Mouse (Mus musculus) CD4-positive helper T cell, adult 2 months (primary cell): ENCODE measurements around the gene Lipc.

ENCODE experiments used
- DNase-seq: peaks from one replicate; pipeline ENCODE4 v3.0.0-alpha.2; 2012; ENCODE audit warnings: low read depth, missing footprints, low spot score

Lipc gene

DNA sequence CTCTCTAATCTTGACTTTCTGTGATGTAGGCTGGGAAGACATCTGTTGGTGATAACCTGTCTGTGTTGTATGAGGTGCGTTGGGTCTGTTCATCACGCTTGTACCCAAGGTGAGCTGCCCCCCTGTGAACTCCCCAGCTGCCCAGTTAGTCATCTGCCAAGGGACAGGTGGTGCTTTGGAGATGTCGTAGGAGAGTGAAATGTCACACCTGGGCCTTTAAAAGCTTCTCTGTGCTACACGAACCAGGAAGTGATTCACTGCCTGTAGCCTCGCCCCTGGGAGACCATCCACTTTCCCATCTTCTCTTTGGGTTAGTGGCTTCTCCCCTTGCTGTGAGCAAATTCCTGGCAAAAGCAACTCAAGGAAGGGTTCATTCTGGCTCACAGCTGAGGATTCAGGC is 6.4 kb upstream of the Lipc start:
- no peak for DNase-seq

DNA sequence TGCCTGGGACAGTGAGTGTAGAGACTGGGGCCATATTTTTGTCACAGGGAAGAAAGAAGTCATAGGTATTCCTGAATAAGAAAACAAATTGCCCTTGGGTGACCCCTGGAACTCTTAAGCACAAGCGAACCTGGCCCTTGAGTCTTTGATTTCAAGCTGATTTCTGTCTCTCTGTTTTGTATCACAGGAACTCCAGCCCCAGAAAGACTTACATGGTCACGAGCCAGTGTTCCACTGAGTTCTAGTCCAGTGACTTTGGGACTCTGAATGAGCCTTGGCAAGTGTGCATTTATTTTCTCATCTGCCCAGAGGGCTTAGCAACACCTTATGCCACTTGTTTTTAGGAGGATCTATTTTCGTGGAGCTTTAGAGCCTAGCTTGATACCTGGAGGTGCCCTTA is 5.7 kb upstream of the Lipc start:
- no peak for DNase-seq

DNA sequence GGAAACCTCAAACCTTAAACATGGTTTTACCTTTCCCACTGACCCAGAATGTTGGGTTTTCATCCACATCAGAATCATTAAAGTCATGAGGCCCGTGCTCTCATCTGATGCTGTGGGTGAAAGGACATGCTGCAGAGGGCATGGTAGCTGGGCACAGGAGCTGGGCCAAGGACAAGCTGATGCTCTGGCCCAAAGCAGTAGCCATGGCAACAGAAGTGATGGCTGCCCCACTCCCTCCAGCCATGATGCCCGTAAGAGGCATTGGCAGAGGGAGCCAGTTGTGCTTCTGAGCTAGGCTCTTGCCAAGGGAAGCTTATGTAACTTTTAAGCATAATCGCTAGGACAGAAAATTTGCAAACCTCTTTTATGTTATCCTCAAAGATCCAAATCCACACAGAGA is 2.2 kb upstream of the Lipc start:
- no peak for DNase-seq

DNA sequence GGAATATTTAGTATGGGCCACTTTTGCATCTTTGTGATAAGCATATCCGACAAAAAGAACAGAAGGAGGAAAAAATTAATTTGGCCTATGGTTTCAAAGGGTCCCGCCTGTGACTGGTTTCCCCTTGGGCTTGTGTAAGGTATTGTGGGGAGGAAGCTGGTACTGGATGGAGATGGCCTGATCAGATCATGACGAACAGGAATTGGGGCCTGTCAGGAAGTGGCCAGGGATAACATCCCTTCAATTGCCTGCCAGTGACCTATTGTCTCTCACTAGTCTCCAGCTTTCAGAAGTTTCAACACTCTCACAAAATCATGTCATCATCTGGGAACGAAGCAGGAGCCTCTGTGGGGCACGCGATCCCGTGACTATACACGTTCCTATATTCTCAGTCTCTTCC is 2.7 kb downstream of the Lipc start:
- no peak for DNase-seq

DNA sequence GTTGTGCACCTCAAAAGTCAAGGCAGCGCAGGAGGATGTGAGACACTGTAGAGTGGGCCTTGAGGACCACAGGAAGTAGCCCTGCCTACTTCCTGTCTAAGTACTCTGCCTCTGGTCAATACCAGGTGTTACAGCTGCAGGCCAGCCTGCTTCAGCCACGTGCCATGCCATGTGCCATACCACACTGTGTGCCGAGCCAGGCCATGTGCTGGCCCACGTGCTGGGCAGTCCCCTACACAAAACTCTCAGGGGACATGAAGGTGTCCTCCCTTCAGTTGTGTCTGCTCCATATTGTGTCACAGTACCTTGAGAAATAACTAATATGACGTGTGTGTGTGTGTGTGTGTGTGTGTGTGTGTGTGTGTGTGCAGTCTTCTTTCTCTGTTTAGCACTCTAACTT is 4.7 kb downstream of the Lipc start:
- DNase-seq, result no peak

DNA sequence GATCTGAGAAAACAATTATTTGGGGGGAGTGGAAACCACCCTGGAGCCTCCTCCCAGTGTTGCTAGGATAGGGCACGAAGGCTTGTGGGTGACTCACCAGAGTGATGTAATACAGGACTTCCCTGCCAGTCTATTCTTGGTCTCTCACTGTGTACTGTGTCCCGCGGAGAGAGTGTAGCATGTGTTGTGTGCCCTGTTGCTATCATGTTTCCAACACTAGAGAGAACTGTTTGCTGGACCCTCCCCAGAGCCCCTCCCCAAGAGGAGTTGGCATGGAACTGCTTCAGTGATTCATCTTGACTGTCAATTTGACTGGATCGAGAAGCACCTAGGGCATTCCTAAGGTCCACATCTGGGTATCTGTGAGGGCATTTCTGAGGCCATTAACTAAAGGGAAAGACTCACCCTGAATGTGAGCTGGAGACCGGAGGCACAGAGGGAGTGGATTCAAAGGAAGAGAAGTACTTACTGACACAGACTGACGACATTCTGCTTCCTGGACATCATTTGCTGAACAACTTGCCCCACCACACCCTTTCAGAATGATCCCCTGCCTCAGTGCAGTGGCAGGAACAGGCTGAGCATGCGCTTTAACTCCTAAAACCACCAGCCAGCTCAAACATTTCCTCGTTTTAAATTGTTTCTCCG is 9.2 kb downstream of the Lipc start:
- DNase-seq, result no peak

DNA sequence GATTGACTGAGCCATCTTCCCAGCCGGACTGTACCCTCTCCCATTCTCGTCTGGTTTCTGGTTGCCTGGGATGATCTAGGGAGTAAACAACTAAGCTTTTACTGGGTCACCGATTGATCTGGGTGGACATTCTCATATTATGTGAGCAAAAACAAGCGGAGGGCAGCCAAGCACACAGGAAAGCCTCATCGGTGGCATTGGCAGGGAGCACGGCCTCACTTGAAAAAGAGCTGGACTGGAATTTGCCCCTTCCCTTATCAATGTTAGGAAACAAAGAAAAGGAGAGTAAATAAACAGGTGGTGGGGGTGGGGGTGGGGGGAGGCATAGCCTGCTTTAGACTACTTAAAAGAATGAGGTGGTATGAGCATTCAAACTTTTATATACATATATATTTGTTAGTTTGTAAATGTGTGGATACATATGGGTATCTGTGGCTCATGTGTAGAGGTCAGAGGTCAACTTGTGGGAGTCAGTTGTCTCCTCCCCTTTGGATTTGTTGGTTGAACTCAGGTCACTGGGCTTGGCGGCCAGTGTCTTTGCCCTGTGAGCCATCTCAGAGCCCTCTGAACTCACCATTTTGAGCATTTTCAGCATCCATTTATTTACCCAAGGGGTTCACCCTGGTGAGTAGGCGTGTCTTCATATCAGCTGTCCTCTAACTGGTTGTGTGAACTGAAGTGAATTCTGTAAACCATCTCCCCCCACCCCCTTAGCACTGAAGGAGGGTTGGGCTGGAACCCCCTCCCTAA is 12.1 kb downstream of the Lipc start:
- DNase-seq, result no peak

DNA sequence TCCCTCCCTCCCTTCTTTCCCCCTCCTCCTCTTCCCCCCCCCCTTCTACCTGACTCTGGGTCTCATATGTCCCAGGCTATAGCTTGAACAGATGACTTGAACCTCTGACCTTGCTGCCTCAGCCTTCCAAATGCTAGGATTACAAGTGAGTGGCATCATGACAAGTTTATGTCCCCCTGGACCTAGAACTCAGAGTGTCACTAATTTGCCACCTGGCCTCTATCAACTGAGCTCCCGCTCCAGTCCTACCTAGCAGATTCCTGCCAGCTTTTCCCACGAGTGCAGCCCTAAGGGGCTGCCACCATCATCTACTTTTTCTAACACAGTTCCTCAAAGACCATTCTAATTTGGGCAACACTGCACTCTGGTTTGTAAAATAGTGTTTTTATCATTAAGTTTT is 13.2 kb downstream of the Lipc start:
- DNase-seq, result no peak

DNA sequence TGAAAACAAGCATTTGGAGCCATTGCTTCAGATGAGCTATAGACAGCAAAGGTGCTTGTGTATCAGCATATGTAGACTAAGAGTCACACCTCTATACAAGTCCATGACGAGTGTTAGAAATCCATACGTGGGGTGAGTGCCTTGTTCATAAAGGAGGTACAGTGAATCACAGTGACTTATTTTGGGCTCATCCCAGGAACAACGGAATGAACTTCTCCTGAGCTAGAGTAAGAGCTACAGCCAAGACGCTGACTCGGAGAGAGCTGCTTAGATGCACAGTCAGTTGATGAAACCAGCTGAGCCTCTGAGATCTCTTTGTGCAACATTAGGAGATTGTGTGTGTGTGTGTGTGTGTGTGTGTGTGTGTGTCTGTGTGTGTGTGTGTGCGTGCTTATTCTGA is 13.9 kb downstream of the Lipc start:
- no peak for DNase-seq

DNA sequence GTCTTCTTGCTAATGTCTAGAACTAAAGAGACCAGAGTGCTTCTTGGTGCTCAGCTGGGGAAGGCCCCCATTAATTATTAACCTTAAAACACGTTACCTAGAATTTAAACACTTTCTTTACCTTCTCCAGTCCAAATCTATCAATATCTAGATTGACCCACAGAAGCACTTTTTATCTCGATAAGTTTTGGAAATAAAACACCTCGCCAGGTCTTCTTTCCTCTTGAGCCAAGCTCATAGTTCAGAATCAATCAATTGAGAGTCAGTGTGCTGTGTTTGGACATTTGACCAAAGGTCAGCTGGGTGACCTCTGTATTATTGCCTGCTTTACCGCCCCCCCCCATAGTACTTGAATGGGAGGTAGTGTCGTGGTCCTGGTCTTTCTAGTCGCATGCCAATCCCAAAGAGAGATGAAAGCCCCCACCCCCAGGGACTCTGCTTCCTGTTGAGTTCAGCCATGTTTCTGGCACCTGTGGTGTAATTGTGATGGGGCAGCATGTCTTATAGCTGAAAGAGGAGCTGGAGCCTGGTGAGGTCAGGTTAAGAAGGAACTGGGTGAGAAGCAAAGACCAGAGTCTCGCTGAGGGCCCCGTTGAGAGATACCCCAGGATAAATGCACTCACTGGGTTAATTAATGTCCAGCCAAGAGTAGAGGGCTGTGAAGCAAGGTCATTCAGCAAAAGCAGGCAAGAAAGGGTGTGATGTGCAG is 17.3 kb downstream of the Lipc start:
- no peak for DNase-seq

DNA sequence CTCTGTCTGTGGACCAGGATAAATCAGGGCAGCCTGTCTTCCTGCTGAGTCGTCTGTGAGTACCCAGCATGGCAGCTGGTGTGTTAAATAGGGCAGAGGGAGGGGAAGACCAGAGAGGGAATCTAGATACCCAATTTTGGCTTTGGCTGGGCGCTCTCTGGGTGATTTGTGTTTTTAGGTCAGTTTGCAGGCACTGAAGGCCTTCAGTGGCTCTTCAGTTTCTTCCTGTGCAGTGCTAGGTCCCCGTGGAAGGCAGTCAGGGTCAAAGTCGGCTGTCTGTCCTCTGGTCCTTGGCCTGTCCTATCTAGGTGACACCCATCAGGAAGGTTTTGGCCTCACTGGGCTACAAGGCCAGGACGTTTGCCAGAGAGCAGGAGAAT is 21.4 kb downstream of the Lipc start:
- DNase-seq, result no peak

DNA sequence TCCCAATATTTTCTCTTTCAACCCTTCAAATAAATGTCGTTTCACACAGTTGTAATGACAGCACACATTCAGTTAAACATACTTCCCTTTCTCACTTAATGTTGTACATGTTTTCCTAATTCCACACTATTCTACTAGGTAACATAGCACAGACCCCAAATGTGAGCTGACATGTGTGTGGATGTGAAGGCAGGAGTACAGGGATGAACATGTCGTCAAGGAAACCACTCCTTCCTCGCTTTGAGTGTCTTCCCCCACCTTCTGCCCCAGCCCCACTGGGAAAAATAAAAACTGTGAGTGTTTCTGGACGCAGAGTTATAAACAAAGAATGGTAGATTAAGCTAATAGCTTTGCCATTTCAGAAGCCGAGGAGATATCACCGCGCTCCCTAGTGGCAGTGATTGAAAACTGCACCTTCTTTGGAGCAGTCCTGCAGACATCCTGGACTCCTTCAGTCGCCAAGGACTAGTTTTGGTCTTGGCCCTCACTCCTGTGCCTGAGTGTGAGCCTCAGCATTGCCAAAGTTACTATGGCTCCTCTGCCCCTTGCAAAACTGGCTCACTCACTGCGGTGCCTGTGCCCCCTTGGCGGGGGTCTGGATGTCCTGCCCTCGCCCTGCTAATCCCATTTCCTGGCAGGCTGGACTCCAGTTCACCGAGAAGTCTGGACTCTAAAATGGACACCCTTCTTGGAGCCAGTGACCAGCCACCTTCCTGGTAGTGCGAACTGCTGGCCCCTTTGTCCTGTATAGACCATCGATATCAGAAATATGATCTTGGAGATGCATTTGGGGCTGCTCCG is 22.0 kb downstream of the Lipc start:
- DNase-seq, result peak; percentile 13

DNA sequence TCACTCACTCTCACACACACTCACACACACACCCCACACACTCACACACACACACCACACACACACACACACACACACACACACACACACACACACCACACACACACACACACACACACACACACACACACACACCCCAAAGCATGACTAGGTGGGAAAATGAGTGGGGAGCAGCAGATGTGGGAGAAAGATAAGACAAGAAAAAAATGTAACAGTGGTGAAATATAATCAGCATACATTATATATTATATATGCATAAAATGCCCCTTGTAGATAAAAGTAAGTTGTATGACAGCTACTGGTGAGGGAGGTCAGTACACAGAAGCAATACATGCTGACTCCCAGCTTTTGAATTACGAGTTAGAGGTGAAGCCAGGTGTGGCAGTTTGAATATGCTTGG is 23.6 kb downstream of the Lipc start:
- DNase-seq, result no peak

DNA sequence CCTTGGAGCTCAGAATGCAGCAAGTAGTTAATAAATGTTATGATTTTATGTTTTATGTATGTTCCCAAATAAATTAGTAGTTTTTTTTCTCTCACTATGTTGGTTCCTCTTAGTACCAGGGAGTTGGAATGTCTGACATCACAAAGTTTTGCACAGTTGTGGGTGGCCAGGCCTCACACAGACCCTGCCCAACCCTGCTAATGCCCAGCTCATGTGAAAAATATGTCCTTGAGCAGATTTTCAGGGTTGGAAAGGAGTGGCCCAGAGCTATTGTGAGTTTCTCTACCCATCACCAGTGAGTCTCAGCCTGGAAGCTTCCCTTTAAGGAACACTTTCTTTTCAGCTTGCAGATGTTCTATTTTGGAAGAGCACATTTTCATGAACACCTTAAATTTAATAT is 24.3 kb downstream of the Lipc start:
- DNase-seq, result no peak

DNA sequence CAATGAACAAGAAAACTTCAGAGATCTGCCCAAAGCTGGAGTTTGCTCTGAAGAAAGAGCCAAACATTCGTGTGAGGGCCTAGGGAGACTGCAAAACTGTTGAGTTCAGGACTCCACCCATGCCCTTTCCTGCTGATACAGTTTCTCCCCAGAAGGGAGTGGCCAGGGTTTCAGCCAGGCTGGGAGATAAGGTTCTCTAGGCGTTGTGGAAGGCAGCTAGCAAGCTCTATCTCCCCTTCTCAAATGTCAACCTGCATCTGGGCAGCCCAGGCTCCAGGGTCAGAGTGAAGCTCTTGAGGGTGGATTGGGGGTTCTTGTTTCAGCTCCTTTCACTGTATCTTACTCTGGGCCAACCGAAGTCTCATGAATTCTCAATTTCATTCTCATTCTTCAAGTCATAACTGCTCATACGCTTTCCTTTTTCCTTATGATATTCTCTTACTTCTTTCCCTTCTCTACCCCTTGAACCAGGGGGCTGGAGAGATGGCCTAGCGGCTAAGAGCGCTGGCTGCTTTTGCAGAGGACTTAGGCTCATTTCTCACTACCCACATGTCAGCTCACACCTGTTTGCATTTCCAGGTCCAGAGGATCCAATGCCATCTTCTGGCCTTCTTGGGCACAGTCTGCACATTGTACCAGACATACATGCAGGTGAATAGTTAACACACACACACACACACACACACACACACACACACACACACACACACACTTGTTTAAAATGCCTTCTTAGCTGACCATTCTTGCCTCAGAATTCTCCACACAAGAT is 25.0 kb downstream of the Lipc start:
- DNase-seq, result no peak

DNA sequence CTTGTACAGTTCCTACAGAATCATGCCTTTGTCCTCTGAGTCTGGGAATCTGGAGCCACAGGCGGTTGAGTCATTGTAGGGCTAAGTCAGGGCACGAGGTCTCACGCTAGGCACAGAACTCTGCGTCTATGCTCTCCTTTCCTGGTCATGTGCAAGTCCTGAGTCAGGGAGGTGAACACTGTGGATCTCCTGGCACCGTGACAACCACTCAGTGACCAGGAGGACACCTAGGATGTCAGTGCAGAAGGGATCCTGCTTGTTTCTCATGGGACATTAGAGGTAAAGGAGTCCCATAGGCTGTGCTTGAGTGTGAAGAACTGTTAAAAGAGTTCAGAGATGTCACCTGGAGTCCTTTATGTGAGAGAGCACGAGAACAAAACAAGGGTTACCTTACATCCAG is 26.8 kb downstream of the Lipc start:
- no peak for DNase-seq

DNA sequence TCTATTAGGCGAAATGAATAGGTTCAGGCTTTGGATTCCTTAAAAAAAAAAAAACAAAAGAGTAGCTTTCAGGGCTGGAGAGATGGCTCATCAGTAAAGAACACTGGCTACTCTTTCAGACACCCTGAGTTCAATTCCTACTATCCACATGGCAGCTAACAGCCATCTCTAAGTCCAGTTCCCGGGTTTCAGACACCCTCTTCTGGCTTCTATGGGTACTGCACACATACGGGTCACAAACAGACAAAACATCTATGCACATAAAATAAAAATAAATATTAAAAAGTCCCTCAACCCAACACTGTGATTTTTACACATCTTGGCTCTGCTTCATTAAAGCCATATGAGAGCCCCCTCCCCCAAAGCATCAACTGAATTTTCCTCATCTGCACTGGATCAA is 27.3 kb downstream of the Lipc start:
- DNase-seq, result no peak

DNA sequence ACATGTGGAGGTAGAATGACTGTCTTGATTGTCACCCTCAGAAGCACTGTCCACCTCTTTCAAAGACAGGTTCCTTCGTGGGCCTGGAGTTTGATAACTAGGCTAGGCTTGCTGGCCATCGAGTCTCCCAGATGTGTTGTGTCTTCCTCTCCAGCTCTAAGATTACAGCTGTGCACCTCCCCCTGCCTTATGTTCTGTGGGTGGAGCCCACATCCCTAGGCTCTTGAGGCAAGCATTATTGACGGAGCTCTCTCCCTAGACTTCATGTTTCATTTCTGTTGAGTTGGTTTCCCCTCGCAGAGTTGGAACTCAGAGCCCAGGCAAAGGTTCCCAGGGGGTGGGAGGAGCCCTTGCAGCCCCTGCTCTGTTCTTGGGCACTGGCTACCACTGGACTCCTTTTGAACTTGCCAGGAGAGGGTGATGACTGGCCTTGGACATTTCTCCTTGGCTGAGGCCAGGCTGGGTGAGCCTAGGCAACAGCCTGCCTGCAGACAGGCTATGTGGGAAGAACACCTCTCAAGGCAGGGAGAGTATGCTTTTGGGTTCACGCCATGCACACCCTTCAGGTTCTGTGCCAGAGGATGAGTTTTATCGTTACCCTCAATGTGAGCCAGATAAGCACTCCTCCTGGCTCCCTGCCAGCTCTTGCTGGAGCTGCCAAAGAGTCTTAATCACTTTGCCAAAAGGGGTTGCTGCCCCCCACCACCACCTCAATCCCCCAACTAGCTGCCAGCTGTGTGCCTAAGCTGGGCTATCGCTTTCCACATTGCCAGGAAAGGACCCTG is 30.1 kb downstream of the Lipc start:
- no peak for DNase-seq

DNA sequence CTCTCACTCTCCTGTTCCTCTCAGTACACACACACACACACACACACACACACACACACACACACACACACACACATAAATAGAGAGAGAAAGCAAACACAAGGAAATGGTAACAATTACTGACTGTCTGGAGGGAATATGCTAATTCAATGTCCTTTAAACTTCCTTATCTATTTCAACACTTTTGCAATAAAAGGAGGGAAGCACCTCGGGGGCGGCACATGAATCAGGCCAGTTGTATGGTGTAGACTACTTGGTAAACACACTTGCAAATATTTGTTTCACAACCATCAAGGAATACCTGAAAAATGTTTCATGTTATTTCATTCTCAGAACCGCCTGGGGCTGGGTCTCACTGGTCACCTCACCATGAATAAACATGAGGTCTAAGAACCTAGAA is 30.9 kb downstream of the Lipc start:
- no peak for DNase-seq

DNA sequence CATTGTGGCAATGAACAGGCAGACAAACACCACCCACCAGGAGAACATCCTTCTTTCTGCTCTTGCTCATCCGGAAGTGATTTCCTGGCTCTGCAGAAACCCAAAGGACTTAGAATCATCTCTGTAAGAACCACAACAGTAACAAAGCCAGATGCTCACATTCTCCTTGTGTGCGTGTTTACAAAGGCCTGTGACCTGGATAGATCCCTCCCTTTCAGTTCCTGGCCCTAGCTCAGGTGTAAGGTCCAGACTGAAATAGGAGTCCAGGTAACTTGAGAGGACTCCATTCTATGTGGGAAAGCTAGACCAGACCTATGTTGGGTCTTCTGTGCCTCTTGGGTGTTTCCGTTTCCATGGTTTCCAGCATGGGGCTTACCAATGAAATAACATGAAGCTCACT is 32.8 kb downstream of the Lipc start:
- no peak for DNase-seq

DNA sequence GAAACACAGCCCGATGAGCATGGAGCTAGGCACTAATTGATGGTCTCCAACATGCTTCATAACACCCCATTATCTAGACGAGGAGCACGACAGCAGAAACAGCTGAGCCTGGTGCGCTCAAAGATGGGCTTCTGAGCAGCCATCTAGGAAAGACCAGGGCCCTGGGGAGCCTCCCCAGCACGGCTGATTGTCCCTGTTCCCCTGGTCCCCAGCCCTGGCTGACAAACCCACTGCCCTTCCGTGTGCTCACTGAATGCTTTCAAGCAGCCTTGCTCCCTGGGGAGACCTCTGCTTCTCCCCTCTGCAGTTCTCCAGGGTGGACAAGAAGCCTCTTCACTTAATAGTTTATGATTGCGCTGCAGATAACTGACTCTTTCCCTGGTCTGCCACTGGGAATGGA is 35.5 kb downstream of the Lipc start:
- no peak for DNase-seq
